Mouse (Mus musculus) liver, embryonic 14.5 days (tissue): Measurements from ENCODE around the gene Krt86.

Experiments used
- CTCF ChIP-seq: IDR thresholded peaks from 2 replicates; pipeline ENCODE4 v1.5.1; 2016; ENCODE audit warnings: antibody characterized with exemption, low read depth, control low read depth
- EP300 ChIP-seq: IDR thresholded peaks from 2 replicates; pipeline ENCODE4 v1.6.1; 2016; ENCODE audit warnings: antibody characterized with exemption, low read depth

DNA sequence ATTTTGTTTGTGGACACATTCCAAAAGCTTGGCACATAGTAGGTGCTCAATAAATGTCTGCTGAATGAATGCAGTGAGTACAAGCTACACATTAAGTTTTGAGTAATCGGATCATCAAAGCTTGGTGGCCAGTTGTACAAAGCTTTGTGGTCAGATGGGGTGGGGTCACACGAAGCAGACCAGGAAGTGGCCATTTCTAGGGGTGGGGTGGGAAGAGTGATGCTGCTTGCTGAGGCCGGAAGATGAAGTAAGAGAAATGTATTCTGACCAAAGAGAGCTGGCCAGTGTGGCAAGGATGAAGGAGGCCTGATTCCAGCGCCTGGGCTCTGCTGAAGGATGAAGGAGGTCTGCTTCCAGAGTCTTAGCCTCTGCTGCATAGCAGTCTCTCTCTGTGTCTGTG is 4.2 kb upstream of the Krt86 start:
- TF ChIP-seq EP300: no peak
- TF ChIP-seq CTCF: no peak
